Mouse (Mus musculus) embryonic facial prominence, embryonic 15.5 days (tissue): Measurements from ENCODE around the gene Spin1. TPM values are rescaled to one million over a fixed set of nuclear protein-coding genes. Genes with fewer than 3 reads are reported as not detected.

Experiments used
- ATAC-seq: fragments of 200-750 bp; cut with Nextera tagmentation; 2 replicates; pipeline ENCODE4 v1.8.0; 2017; ENCODE audit warnings: low read depth, moderate TSS enrichment; ENCODE audit not compliant: insufficient number of reproducible peaks, low FRiP score, low TSS enrichment
- H3K27ac ChIP-seq: fragments of 300-500 bp; sonication (generic); replicated peaks from 2 replicates; pipeline ENCODE4 v1.5.1; 2015; ENCODE audit warnings: mild to moderate bottlenecking, inconsistent platforms
- H3K27me3 ChIP-seq: fragments of 300-500 bp; sonication (generic); 2 replicates; pipeline ENCODE4 v1.6.1; 2015; ENCODE audit warnings: inconsistent platforms
- H3K36me3 ChIP-seq: fragments of 300-500 bp; sonication (generic); 2 replicates; pipeline ENCODE4 v1.6.1; 2015; ENCODE audit warnings: mild to moderate bottlenecking, inconsistent platforms
- H3K4me1 ChIP-seq: fragments of 300-500 bp; sonication (generic); 2 replicates; pipeline ENCODE4 v1.6.1; 2015; ENCODE audit warnings: inconsistent platforms
- H3K4me2 ChIP-seq: fragments of 300-500 bp; sonication (generic); replicated peaks from 2 replicates; pipeline ENCODE4 v1.6.1; 2015; ENCODE audit warnings: mild to moderate bottlenecking, inconsistent platforms
- H3K4me3 ChIP-seq: fragments of 300-500 bp; sonication (generic); replicated peaks from 2 replicates; pipeline ENCODE4 v1.5.1; 2015; ENCODE audit warnings: mild to moderate bottlenecking, inconsistent platforms
- H3K9ac ChIP-seq: fragments of 300-500 bp; sonication (generic); 2 replicates; pipeline ENCODE4 v1.6.1; 2015; ENCODE audit warnings: inconsistent platforms
- H3K9me3 ChIP-seq: fragments of 300-500 bp; sonication (generic); replicated peaks from 2 replicates; pipeline ENCODE4 v1.6.1; 2016; ENCODE audit warnings: inconsistent platforms
- WGBS: fragments of 180-500 bp; shearing (Covaris S2); methylation state at CpG from one replicate; pipeline ENCODE4 v1.1.7; 2015; 5-methylcytosine and 5-hydroxymethylcytosine counted together
- polyA plus RNA-seq: library from polyadenylated mRNA; unstranded; fragments of >200 nt; fragmentation: Nextera tagmentation; extraction: Ambion mirVana; gene quantifications from 2 replicates; pipeline ENCODE4 v1.2.1, GENCODE M21; 2015

Spin1 gene
- polyA plus RNA-seq, 1 experiment from 2014 or later, result 87.6 TPM

DNA sequence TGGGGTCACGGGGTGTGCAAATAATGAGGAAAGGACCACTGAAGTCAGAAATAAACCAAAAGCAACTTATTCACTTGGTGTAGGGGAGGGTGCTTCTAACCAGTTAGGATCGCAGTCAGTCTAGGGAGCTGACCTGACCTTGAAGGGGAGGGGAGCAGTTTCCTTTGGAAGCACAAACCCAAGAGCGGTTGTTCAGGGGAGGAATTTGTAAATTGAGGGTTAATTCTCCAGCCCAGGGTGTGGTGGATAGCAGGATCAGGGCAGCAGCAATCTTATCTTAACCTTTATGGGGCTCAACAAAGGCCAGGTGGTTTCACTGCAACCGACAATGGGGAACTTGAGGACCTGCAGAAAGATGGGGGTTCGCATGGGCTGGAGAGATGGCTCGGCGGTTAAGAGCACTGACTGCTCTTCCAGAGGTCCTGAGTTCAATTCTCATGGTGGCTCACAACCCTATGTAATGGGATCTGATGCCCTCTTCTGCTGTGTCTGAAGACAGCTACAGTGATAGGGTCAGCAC, 5.4 kb upstream of the Spin1 start:
- H3K9me3 ChIP-seq, result no peaks in the 10 kb centered on the region
- no peaks in the 10 kb centered on the region for H3K27me3 ChIP-seq
- no peak for ATAC-seq

DNA sequence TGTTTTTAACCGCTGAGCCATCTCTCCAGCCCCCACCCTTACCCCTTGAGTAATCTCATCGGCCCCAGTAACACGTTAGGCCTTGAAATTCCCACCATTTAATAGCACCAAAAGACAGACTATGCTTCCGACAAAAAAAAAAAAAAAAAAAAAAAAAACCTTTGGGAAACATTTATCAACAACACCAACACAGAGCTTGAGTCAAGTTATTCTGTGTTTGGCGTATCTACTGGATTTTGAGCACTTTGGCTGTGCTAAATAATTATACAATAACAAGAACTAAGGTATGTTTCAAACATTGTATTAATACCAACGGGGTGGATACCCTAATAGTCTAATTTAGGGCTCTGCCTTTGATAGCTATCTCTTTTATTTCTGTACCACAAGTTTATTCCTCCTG, 4.0 kb upstream of the Spin1 start:
- H3K4me1 ChIP-seq, result peaks cover 11% of the 10 kb centered on the region; the same call in 1 of the 2 replicates
- H3K9ac ChIP-seq, result no peak overlapping the region
- no peaks in the 10 kb centered on the region for H3K27me3 ChIP-seq
- no peaks in the 10 kb centered on the region for H3K36me3 ChIP-seq
- no peak overlapping the region for H3K27ac ChIP-seq
- H3K4me3 ChIP-seq, result no peak overlapping the region
- H3K9me3 ChIP-seq, result no peaks in the 10 kb centered on the region
- WGBS, result 91% methylated on average over 6 of the region's 6 CpGs
- no peak for ATAC-seq
- H3K4me2 ChIP-seq, result no peak overlapping the region

More for the DNA sequence above, 5.4 kb upstream of the Spin1 start:
- Histone ChIP-seq H3K36me3 (no peaks in the 10 kb centered on the region), H3K4me2 (no peak overlapping the region), H3K9ac (no peak overlapping the region), H3K27ac (no peak overlapping the region), H3K4me3 (no peak overlapping the region), H3K4me1 (peaks cover 11% of the 10 kb centered on the region; the same call in 1 of the 2 replicates)
- 86% methylated on average over 7 of the region's 7 CpGs for WGBS

DNA sequence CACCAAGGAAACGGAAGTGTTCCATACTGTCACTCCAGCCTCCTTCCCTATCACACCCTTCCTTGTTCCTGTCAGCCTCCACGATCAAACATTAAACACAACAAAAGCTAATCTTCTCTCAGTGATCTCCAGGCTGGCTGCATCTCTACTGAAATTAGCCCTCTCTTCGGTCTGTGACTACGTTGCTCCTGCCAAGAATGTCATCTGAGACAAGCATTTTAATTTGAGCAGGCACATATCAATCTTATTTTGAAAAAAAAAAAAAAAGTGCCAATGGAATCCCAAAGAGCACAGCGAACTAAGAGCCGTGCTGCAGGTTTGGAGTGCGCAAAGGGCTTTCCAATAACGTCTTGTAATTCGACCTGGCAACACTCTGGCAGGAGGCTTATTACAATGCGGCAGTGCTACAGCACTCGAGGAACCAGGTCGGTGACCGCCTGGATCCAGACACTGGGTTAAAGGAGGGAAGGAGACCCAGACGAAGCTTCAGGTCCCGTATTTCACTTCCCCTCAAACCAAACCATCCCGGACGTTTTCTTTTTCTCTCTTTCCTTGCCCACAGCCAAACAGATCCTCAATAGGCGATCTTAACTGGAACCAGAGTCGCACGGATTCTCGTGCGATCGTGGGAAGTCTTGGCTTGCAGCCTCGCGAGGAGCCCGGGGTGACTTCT, 984 bp upstream of the Spin1 start:
- Histone ChIP-seq H3K4me2 (peak overlapping the region; percentile 71), H3K9ac (peak overlapping the region; percentile 93), H3K9me3 (no peaks in the 10 kb centered on the region), H3K27ac (peak overlapping the region; percentile 92), H3K4me1 (peaks cover 21% of the 10 kb centered on the region), H3K4me3 (peak overlapping the region; percentile 84), H3K27me3 (no peaks in the 10 kb centered on the region), H3K36me3 (no peaks in the 10 kb centered on the region; the same call in 1 of the 2 replicates)
- ATAC-seq, result no peak
- 3% methylated on average over 26 of the region's 26 CpGs for WGBS

DNA sequence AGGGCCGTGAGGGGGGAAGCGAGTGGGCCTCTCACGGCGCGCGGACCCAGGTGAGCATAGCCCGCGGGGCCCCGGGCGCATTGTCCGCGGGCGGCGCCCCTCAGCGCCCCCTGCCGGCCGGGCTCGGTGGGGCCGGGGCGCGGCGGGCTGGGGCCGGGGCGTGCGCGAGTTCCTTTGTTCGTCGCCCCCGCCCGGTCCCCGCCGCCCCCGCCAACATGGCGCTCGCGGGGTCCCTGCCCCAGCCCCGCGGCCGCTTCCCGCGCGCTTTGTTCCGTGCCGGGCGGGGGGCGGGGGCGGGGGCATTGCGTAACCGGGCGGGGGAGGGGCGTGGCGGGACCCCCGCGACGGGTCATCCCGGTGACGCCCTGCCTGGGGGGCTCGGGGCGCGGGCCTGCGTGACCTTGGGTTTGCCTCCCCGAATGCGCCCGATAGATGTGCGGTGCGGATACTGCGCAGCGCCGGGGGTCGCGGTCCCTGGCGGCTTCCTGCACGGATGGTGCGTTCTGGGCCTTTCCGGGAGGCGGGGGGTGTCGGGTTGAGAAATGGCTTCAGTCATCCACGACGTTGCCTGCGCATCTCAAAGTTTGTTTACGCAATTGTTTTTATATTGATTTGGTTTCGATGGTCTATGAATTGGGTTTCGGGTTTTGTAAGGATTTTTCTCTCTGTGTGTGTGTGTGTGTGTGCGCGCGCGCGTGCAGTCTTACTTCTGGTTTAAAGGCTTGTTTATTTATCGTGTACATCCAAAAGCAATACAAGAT, 516 bp downstream of the Spin1 start:
- WGBS, result under 1% methylated on average over 58 of the region's 89 CpGs
- no peaks in the 10 kb centered on the region for H3K27me3 ChIP-seq
- no peaks in the 10 kb centered on the region for H3K9me3 ChIP-seq
- H3K4me2 ChIP-seq, result peak overlapping the region; percentile 48
- peaks cover 21% of the 10 kb centered on the region for H3K4me1 ChIP-seq
- peak overlapping the region; percentile 93 for H3K9ac ChIP-seq
- peak overlapping the region; percentile 98 for H3K27ac ChIP-seq
- no peaks in the 10 kb centered on the region; the same call in 1 of the 2 replicates for H3K36me3 ChIP-seq
- peak; percentile 69 for ATAC-seq
- peak overlapping the region; percentile 84 for H3K4me3 ChIP-seq

DNA sequence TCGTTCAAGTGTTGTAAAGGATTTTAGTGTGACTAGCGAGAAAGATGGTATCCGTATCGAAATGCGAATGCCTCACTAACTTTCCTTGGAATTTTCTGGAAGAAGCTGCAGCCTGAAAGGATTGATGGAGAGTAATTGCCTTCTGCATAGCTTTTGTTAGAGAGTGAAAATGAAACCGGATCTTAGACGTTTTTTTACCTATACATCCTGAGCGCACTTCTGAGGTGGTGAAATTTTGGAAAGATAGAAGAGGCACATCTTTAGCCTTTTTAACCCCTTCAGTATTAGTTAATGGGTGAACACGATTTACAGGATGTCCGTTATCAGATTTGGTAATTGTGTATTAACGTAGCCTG, 1.1 kb downstream of the Spin1 start:
- Histone ChIP-seq H3K9ac (peak overlapping the region; percentile 93), H3K4me3 (peak overlapping the region; percentile 84), H3K4me1 (peaks cover 21% of the 10 kb centered on the region), H3K4me2 (peak overlapping the region; percentile 48), H3K36me3 (no peaks in the 10 kb centered on the region; the same call in 1 of the 2 replicates), H3K27me3 (no peaks in the 10 kb centered on the region), H3K27ac (peak overlapping the region; percentile 98), H3K9me3 (no peaks in the 10 kb centered on the region)
- ATAC-seq, result no peak
- 18% methylated on average over 11 of the region's 11 CpGs for WGBS

DNA sequence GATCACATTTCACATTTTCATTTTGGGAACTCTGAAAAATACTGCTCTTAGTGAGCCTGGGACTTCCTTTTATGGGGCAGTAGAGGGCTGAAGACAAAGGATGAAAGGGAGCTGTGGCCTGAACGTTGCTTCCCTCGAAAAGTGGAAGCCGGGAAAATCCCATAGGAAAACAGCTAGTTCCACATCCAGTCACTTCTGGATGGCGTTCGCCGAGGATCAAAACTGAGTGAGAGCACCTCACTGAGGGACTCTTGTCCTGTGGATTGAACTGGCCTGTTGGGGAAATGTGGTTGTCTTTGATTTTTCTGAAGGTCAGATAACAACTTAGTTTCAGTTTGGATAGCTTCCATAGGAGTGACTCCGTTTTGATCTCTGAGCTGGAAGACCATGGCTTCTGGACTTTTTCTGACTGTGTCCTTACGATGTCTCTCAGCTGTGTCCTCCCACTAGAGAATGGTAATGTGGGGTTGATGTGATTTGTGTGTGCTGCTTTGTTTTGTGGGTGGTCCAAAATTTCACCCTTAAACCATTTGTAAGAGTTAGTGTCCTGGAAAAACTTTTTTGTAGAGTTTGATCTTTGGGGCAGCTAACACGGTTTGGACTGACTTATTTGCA, 2.5 kb downstream of the Spin1 start:
- H3K9me3 ChIP-seq, result no peaks in the 10 kb centered on the region
- H3K36me3 ChIP-seq, result no peaks in the 10 kb centered on the region; the same call in 1 of the 2 replicates
- WGBS, result 84% methylated on average over 9 of the region's 9 CpGs
- H3K4me2 ChIP-seq, result no peak overlapping the region
- no peak overlapping the region for H3K27ac ChIP-seq
- H3K4me3 ChIP-seq, result no peak overlapping the region
- no peak overlapping the region for H3K9ac ChIP-seq
- H3K4me1 ChIP-seq, result peaks cover 21% of the 10 kb centered on the region
- no peak for ATAC-seq
- H3K27me3 ChIP-seq, result no peaks in the 10 kb centered on the region

DNA sequence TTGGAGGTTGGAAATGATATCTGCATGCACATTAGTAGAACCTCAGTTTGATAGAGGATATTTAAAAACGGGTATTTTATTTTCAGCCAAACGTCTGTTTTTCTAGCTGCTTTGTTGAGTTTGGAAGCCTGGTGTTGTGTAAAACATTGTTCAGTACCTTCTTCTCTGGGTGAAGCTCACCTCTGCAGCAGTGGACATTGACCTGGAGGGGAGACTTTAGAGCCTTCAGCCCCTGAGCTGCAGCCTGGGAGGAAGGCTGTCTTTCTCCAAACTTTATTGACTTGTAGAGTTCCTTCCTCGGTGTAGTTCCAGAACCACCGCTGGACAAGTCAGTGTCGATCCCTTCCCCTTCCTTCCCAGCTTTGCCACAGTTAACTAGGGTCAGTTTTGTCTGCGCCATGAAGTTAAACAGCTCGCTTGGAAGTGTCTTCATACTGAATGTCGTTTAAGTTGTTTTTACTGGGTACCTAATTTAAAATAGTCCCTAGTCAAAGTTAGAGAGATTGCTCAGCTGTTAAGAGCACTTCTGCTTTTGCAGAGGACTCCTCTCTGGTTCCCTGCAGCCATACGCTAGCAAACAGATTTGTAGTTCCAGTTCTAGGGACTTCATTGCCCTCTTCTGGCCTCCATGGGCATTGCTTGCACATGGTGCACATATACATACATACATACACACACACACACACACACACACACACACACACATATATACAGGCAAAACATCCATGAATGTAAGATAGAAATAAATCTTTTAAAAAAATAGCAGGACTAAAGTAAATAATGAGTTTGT, 3.4 kb downstream of the Spin1 start:
- no peak overlapping the region for H3K9ac ChIP-seq
- H3K27me3 ChIP-seq, result no peaks in the 10 kb centered on the region
- H3K36me3 ChIP-seq, result peaks cover 5% of the 10 kb centered on the region; the same call in 1 of the 2 replicates
- H3K4me3 ChIP-seq, result no peak overlapping the region
- H3K4me1 ChIP-seq, result peaks cover 15% of the 10 kb centered on the region
- 96% methylated on average over 9 of the region's 9 CpGs for WGBS
- ATAC-seq, result no peak
- H3K4me2 ChIP-seq, result no peak overlapping the region
- H3K27ac ChIP-seq, result no peak overlapping the region
- H3K9me3 ChIP-seq, result no peaks in the 10 kb centered on the region

DNA sequence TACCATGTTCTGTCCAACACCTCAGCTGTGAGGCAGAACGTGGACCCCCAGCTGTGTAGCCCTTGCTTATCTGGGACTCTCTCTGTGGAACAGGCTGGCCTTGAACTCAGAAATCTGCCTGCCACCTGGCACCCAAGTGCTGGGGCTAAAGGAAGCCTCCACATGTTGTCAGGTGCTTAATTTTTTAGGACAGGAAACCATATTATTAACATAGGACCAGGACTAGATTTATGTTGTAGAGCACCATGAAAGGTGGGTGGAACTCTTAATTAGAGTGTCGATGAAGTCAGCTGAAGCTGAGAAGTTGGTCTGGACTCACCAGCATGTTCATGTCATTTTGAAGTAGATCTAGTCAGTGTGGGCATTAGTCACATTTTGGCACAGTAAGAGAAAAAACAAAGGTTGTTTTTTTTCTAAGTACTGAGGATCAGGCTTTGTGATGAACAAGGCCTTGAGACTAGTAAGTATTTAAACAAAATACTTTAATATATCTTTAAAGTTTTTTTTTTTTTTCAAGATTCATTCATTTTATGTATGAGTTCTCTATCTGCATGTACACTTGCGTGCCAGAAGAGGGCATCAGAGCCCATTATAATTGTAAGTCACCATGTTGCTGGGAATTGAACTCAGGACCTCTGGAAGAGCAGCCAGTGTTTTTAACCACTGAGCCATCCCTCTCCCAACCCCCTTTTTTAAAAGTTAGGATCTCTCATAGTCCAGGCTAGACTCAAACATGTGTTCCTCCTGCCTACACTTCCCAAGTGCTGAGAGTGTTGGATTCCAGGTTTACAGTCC, 5.4 kb downstream of the Spin1 start:
- 92% methylated on average over 3 of the region's 3 CpGs for WGBS
- H3K36me3 ChIP-seq, result peaks cover 21% of the 10 kb centered on the region
- no peak for ATAC-seq

DNA sequence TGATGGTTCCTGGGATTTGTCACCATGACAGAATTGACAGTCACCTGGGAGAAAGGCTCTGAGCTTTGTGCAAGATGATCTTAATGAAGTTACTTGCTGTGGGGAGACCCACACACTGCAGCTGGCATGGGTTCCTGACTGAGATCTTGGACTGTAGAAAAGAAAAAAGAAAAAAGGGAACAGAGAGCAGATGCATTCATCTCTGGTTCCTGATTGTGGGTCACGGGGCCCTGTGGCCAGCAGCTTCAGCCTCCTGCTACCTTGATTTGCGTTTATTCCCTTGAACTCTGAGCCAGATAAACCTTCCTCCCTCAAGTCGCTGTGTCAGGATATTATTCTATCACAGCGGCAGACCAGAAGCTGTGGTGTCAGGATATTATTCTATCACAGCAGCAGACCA, 6.1 kb downstream of the Spin1 start:
- H3K27ac ChIP-seq, result no peak overlapping the region
- H3K36me3 ChIP-seq, result peaks cover 23% of the 10 kb centered on the region
- no peak for ATAC-seq
- H3K9me3 ChIP-seq, result 0 out of 2 replicates have a peak, but pooled peaks cover 12% of the 10 kb centered on the region
- no peaks in the 10 kb centered on the region for H3K27me3 ChIP-seq
- H3K4me3 ChIP-seq, result no peak overlapping the region
- peaks cover 10% of the 10 kb centered on the region for H3K4me1 ChIP-seq
- WGBS, result 91% methylated on average over 4 of the region's 4 CpGs
- no peak overlapping the region for H3K4me2 ChIP-seq
- no peak overlapping the region for H3K9ac ChIP-seq

More for the DNA sequence above, 5.4 kb downstream of the Spin1 start:
- Histone ChIP-seq H3K9ac (no peak overlapping the region), H3K27me3 (no peaks in the 10 kb centered on the region), H3K9me3 (0 out of 2 replicates have a peak, but pooled peaks cover 8% of the 10 kb centered on the region), H3K4me3 (no peak overlapping the region), H3K4me1 (peaks cover 10% of the 10 kb centered on the region), H3K27ac (no peak overlapping the region), H3K4me2 (no peak overlapping the region)

DNA sequence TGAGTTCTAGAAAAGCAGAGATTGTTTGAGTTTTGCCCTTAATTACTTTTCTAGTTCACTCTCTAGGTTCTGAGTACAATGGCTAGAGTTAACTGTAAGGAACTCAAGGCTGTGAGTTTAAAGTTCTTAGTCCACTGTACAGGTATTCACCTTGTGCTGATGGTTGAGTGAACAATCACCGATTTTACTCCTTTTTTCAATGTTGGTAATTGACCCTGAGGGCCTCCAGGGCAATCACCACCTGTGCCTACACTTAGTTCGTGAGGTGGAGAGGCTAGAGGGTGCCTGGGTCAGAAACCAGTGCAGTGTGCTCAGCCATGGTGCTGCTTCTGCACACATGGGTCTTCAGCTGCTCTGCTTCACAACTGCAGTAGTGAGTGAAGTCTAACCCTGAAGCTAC, 8.8 kb downstream of the Spin1 start:
- Histone ChIP-seq H3K4me3 (no peak overlapping the region), H3K9me3 (0 out of 2 replicates have a peak, but pooled peaks cover 12% of the 10 kb centered on the region), H3K36me3 (peaks cover 38% of the 10 kb centered on the region), H3K9ac (no peak overlapping the region), H3K27ac (no peak overlapping the region), H3K27me3 (no peaks in the 10 kb centered on the region), H3K4me1 (no peaks in the 10 kb centered on the region), H3K4me2 (no peak overlapping the region)
- ATAC-seq, result no peak
- 88% methylated on average over 2 of the region's 2 CpGs for WGBS
